Mouse (Mus musculus) left cerebral cortex, adult 8-10 months (tissue): ENCODE data around the gene Il17c. TPM values are rescaled to one million over a fixed set of nuclear protein-coding genes. Genes with fewer than 3 reads are reported as not detected.
A peak's percentile ranks its signal among the peaks of the same experiment; 100 is the strongest.

Experiments
- DNase-seq, 2 experiments: peaks; one replicate each; pipeline ENCODE4 v3.0.0; 2022; ENCODE audit warnings: low spot score in 2 of 2
- microRNA-seq, 2 experiments: library from miRNA; unstranded; fragments of <30 nt; microRNA quantifications; one replicate each; pipeline ENCODE4 v1.2.0; 2022
- total RNA-seq, 4 experiments: library from RNA; stranded (reverse); gene quantifications; 2 replicates each; pipeline ENCODE4 v1.2.4; 2022

Gene Il17c
- total RNA-seq, 4 experiments from 2014 or later = not detected

DNA sequence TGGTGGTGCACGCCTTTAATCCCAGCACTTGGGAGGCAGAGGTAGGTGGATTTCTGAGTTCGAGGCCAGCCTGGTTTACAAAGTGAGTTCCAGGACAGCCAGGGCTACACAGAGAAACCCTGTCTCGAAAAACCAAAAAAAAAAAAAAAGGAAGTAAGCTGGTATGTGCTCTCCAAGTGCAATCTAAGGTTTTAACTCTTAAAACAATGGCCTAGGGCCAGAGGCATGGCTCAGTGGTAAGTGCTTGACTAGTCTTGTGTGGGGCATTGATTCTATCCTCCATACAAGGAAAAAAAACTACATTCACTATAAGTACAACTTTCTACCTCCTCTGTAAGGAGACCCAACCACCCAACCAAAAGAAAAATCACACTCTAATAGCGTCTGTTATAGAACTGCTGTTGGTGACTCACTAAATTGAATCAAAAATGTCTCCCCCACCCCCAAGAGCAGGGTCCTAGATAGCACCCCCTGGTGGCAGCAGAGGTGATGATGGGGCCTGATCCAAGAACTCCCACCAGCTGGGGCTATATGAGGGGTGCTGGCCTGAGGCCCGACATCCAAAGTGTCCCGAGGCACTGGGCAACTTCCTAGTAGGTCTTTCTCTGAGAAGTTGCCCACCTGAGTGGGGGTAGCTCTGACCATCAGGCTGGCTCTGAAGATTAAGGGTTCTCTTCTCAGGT lies 37.5 kb downstream of the Il17c start:
- DNase-seq = no peak

DNA sequence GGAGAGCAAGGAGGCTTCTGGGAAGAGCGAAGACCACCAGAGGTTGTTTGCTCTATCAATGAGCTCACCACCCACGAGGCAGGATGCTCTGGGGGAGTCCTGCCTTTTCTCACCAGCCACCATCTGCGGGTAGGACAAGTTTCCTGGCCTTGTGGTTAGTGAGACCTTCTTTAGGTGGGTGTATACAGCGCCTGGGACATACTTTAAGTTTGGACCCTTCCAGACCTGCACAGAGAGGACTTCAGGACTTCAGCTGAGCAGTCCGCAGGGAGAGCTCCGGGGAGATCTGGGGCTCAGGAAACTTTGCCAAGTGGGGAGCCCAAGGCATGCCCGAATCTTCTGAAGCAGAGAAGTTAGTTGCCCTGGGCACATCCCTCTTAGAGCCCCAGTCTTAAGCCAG lies 38.2 kb downstream of the Il17c start:
- DNase-seq = no peak

GRCm38 (mm10) chr8:122460524-122461472 lies 39.0 kb downstream of the Il17c start, which contains the start of gene Snai3:
Gene Snai3 (minus strand): TSS chr8:122460733.
- no peak for DNase-seq

DNA sequence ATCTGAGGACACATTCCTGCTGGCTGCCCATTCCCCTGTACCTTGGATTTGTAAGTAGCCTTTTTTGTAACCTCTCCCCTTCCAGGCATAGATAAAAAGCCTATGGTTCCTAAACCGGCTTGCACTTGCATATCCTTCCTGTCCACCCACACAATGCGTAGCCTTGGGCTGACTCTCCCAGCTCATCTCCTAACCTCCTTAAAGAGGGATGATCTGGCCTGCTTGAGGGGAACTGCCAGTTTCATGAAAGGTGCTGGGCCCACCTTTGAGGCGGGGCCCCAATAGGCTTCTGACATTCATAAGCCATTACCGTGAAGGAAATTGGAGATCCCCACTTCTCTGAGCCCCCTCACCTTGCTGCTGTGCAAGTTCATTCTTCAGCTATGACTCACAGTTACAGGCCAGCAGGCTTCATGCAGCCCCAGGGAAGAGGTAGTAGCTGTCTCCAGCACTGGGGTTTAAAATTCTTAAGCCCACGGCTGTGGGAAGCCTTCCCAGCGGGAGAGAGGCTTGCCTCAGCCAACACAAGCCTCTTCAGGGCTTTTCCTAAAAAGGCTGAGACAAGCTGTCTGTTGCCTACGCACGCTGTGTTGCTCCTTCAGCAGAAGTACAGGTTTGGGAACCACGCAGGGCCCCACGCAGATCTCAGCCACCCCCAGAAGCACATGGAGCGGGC lies 39.8 kb downstream of the Il17c start:
- peak; percentile 49 to 91 for DNase-seq

DNA sequence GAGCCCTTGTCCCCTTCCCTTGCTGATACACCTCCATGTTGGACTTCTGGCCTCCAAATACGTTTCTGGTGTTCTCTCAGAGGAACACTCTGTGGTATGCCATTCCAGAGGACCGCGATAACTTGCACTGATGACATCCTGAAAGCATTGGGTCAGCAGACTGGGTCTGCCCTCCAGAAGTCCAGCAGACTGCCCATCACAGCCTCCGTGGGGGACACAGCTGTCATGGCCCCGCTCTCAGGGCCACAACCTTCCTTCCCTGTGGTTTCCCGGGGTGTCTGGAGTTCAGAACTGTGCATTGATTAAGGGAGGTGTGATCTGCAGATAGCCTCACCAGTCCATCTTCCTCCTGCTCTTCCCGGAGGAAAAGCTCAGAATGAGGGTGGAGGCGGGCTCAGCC lies 40.7 kb downstream of the Il17c start:
- DNase-seq = no peak

DNA sequence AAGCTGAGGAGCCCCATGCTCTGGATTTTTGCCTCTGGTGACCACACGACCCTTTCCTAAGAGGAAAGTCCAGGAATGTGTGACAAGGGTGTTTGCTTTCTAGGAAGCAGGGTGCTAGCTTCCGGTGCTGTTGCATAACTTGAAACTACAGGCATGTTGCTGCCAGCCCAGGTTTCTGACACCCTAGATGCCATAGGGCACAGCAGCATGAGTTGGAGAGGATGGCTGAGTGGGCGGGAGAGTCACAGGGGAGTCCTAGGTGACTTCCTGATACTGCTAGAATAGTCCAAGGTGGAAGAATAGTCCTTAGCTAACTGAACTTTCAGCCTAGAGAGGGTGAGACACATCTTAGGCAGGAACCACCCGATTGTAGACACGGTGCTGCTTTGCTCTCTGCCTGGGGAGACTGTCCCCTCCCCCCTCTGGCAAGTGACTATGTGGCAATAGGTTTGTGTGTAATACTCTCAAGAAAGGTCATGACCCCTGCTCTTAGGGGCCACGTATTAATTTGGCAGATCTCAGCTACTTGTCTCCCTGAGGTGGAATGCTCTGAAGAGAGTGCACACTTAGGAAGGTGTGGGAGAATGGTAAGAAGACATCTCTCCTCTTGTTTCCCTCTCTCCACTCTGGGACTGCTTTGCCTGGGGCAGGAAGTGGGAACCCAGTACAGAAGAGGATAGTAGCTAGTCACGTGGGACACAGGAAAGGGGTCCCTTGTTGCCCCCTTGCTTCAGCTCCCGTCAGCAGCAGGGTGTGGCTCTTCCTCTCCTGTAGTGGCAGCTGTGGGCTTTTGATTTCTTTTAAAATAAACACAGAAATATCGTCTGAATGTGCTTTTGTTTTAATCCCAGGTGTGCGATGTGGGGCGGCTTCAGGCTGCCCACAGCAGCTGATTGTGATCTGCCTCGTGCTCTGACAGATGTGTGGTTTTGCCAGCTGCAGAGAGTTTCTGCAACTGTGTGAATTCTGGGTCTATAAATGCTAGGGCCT lies 42.1 kb downstream of the Il17c start:
- no peak for DNase-seq

DNA sequence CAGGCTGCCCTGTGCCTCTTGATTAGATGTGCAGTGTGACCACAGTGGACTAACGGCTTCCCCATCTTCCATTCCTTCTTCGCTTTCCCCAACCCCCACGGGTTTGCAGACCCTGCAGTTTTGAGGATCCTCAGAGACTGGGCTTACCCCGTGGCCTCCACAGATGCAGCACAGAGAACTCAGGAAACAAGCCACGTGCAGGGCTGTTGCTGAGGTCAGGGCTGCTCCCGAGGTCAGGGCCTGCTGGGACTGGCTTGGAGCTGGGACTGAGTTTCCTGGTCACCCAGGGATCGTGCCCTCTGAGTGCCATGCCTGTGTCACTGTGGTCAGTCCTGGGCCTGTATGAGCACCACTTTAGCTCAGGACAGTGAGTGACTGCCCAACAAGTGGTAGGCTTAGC lies 43.2 kb downstream of the Il17c start:
- DNase-seq = no peak

DNA sequence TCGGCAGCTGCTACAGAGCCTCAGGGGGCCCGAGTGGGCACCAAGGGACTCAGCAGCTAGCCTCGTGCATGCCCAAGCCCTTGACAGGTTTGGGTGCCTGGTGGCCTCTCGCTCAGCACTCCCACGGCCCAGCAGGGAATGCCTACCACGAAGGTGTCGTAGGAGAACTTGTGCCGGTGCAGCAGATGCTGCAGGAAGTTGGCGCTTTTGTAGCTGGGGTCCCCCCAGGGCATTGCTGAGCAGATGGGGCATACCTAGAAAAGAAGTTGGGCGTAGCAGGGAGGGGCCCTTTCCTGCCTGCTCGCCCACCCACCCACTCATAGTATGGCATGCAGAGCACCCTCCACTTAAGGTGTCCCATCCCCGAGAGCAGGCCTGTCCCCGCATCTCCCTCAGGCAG lies 46.0 kb downstream of the Il17c start:
- no peak for DNase-seq

DNA sequence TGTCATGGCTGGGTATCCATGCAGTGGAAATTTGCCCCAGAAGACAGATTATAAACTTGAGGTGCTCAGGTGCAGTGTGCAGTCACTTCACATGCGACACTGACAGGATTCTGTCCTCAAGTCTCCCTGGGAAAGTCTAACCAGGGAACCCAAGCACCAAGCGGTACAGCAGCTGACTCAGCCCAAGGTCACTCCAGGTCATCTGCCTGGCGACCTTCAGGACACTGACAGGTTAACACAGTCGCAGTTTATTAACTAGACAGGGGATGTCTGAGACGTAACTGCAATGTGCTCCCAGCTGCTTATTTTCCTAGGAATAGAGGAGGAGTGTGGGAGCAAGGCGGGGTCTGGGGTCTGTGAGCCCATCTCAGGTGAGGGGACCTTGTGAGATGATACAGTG lies 47.6 kb downstream of the Il17c start:
- no peak for DNase-seq

DNA sequence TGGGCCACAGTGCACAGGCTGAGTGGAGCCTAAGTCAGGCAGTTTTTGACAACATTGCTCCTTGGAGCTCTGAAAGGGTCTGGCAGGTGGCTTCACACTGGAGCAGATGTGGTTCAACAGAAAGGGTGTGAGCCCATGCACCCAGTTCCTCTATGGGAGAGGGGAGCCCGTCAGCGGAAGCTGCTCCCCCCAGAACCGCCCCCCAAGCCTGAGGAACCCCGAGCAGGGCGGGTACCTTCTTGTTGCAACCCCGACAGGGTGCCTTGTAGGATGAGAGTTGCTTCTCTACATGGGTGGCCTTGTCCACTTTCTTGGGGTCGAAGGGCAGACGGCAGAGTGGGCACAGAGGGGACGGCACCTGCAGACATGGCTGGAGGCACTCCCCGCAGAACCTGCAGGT lies 48.1 kb downstream of the Il17c start:
- no peak for DNase-seq

- no peak for DNase-seq
Observed at GRCm38 (mm10) chr8:122470691-122471090, 48.9 kb downstream of the Il17c start.

Small RNAs within 50 kb of the gene (microRNA-seq; reads per million reads assigned to microRNA genes)
- gene Gm24366 = 0 reads per million in 2 experiments

Other genes starting within 250 kb of the Il17c start
- gene Zfpm1, start 139.9 kb upstream of the Il17c start, total RNA-seq = 10 to 100 TPM; 38.9 to 50.1 (median 44.4) TPM
- 10 to 100 TPM in 3 of 4 experiments, 1 to 10 TPM in 1; 8.6 to 11.3 (median 10.8) TPM for gene Trhr2, start 61.3 kb upstream of the Il17c start, total RNA-seq
- gene Zc3h18, start 45.4 kb upstream of the Il17c start, total RNA-seq = 10 to 100 TPM; 38.8 to 41.1 (median 40.4) TPM
- 10 to 100 TPM in 3 of 4 experiments, 1 to 10 TPM in 1; 9.7 to 38.7 (median 16.8) TPM for gene Cyba, start 10.9 kb downstream of the Il17c start, total RNA-seq
- 10 to 100 TPM; 22.5 to 32.0 (median 29.1) TPM for gene Mvd, start 21.4 kb downstream of the Il17c start, total RNA-seq
- under 1 TPM; 0.59 to 0.80 (median 0.75) TPM for gene Snai3, start 38.7 kb downstream of the Il17c start, total RNA-seq
- 10 to 100 TPM; 33.2 to 39.7 (median 37.7) TPM for gene Rnf166, start 54.0 kb downstream of the Il17c start, total RNA-seq
- gene Ctu2, start 54.1 kb downstream of the Il17c start, total RNA-seq = 10 to 100 TPM; 21.3 to 27.5 (median 22.6) TPM
- 1 to 10 TPM; 5.6 to 6.7 (median 6.1) TPM for gene Piezo1, start 129.3 kb downstream of the Il17c start, total RNA-seq
- gene Cdt1, start 146.0 kb downstream of the Il17c start, total RNA-seq = 1 to 10 TPM; 4.1 to 5.0 (median 4.4) TPM
- 10 to 100 TPM; 52.8 to 60.2 (median 57.6) TPM for gene Aprt, start 154.9 kb downstream of the Il17c start, total RNA-seq
- 10 to 100 TPM in 3 of 4 experiments, 1 to 10 TPM in 1; 9.3 to 11.5 (median 10.9) TPM for gene Galns, start 189.4 kb downstream of the Il17c start, total RNA-seq
- 10 to 100 TPM; 73.8 to 84.5 (median 76.0) TPM for gene Trappc2l, start 189.6 kb downstream of the Il17c start, total RNA-seq
- not detected for gene Pabpn1l, start 200.7 kb downstream of the Il17c start, total RNA-seq